Mouse (Mus musculus) intestine, embryonic 16.5 days (tissue): ENCODE measurements at regions not wholly inside any gene's neighbourhood (a gene's known extent, or its start where the extent isn't known, plus 50 kb on each side); places are given as distances from the start of the nearest gene placed in this dataset.

Experiments used
- ATAC-seq: fragments of 200-750 bp; cut with Nextera tagmentation; 2 replicates; pipeline ENCODE4 v1.8.0; 2017; ENCODE audit warnings: moderate TSS enrichment, moderate library complexity
- H3K27ac ChIP-seq: fragments of 300-500 bp; sonication (generic); 2 replicates; pipeline ENCODE4 v1.5.1; 2014; ENCODE audit warnings: mild to moderate bottlenecking, low read length
- H3K27me3 ChIP-seq: fragments of 300-500 bp; sonication (generic); replicated peaks from 2 replicates; pipeline ENCODE4 v1.6.1; 2014; ENCODE audit warnings: low read length, control low read depth, mixed read lengths; ENCODE audit not compliant: control insufficient read depth, insufficient read depth
- H3K36me3 ChIP-seq: fragments of 300-500 bp; sonication (generic); 2 replicates; pipeline ENCODE4 v1.6.1; 2014; ENCODE audit warnings: low read length, control low read depth; ENCODE audit not compliant: control insufficient read depth, insufficient read depth
- H3K4me1 ChIP-seq: fragments of 300-500 bp; sonication (generic); 2 replicates; pipeline ENCODE4 v1.6.1; 2014; ENCODE audit warnings: low read length, control low read depth, mixed read lengths; ENCODE audit not compliant: control insufficient read depth, insufficient read depth
- H3K4me2 ChIP-seq: fragments of 300-500 bp; sonication (generic); 2 replicates; pipeline ENCODE4 v1.6.1; 2014; ENCODE audit warnings: low read depth, low read length, control low read depth
- H3K4me3 ChIP-seq: fragments of 300-500 bp; sonication (generic); 2 replicates; pipeline ENCODE4 v1.5.1; 2014; ENCODE audit warnings: mild to moderate bottlenecking, low read length
- H3K9ac ChIP-seq: fragments of 300-500 bp; sonication (generic); 2 replicates; pipeline ENCODE4 v1.6.1; 2014; ENCODE audit warnings: low read depth, low read length
- H3K9me3 ChIP-seq: fragments of 300-500 bp; sonication (generic); 2 replicates; pipeline ENCODE4 v1.6.1; 2016; ENCODE audit warnings: low read length, control low read depth; ENCODE audit not compliant: control insufficient read depth
- WGBS: fragments of 180-500 bp; shearing (Covaris S2); extraction: QIAGEN DNeasy Blood & Tissue Kit; methylation state at CpG from one replicate; pipeline ENCODE4 v1.1.7; 2014; 5-methylcytosine and 5-hydroxymethylcytosine counted together

- WGBS = 50% methylated on average over 6 of the region's 6 CpGs
- Histone ChIP-seq H3K4me2 (no peak overlapping the region), H3K9ac (no peak overlapping the region), H3K9me3 (no peaks in the 10 kb centered on the region), H3K27ac (no peak overlapping the region), H3K27me3 (no peaks in the 10 kb centered on the region), H3K36me3 (no peaks in the 10 kb centered on the region), H3K4me3 (no peak overlapping the region), H3K4me1 (0 out of 2 replicates have a peak, but pooled peaks cover 3% of the 10 kb centered on the region)
- ATAC-seq = no peak
Measured at GRCm38 (mm10) chr14:62198476-62199190, 93.8 kb upstream of the Rnaseh2b start.

GRCm38 (mm10) chr14:62215071-62215470 is 77.3 kb upstream of the Rnaseh2b start:
- Histone ChIP-seq H3K4me2 (no peak overlapping the region), H3K36me3 (no peaks in the 10 kb centered on the region), H3K9me3 (no peaks in the 10 kb centered on the region), H3K4me3 (no peak overlapping the region), H3K27ac (no peak overlapping the region), H3K4me1 (no peaks in the 10 kb centered on the region), H3K9ac (no peak overlapping the region), H3K27me3 (no peaks in the 10 kb centered on the region)
- ATAC-seq = no peak
- WGBS = 44% methylated on average over 1 of the region's 1 CpGs

GRCm38 (mm10) chr14:62216995-62217394 is 75.4 kb upstream of the Rnaseh2b start:
- ATAC-seq = no peak
- Histone ChIP-seq H3K4me2 (no peak overlapping the region), H3K4me3 (no peak overlapping the region), H3K9me3 (no peaks in the 10 kb centered on the region), H3K36me3 (no peaks in the 10 kb centered on the region), H3K4me1 (no peaks in the 10 kb centered on the region), H3K27ac (no peak overlapping the region), H3K9ac (no peak overlapping the region), H3K27me3 (no peaks in the 10 kb centered on the region)
- whole genome bisulfite sequencing = 72% methylated on average over 1 of the region's 1 CpGs

GRCm38 (mm10) chr14:62217971-62218370 is 74.4 kb upstream of the Rnaseh2b start:
- Histone ChIP-seq H3K4me1 (no peaks in the 10 kb centered on the region), H3K27me3 (no peaks in the 10 kb centered on the region), H3K27ac (no peak overlapping the region), H3K4me3 (no peak overlapping the region), H3K36me3 (no peaks in the 10 kb centered on the region), H3K9ac (no peak overlapping the region), H3K9me3 (no peaks in the 10 kb centered on the region), H3K4me2 (no peak overlapping the region)
- ATAC-seq = no peak
- WGBS = 75% methylated on average over 2 of the region's 2 CpGs

GRCm38 (mm10) chr14:62218716-62219115 is 73.7 kb upstream of the Rnaseh2b start:
- ATAC-seq = no peak
- no peaks in the 10 kb centered on the region for H3K9me3 ChIP-seq
- no peak overlapping the region for H3K4me3 ChIP-seq
- no peaks in the 10 kb centered on the region for H3K27me3 ChIP-seq
- no peaks in the 10 kb centered on the region for H3K4me1 ChIP-seq
- H3K36me3 ChIP-seq = no peaks in the 10 kb centered on the region
- no peak overlapping the region for H3K9ac ChIP-seq
- WGBS = 56% methylated on average over 2 of the region's 2 CpGs
- H3K27ac ChIP-seq = no peak overlapping the region
- H3K4me2 ChIP-seq = no peak overlapping the region

GRCm38 (mm10) chr14:62220770-62221169 is 71.6 kb upstream of the Rnaseh2b start:
- H3K4me1 ChIP-seq = no peaks in the 10 kb centered on the region
- no peak for ATAC-seq
- H3K9ac ChIP-seq = no peak overlapping the region
- H3K4me2 ChIP-seq = no peak overlapping the region
- 67% methylated on average over 4 of the region's 4 CpGs for WGBS
- no peak overlapping the region for H3K4me3 ChIP-seq
- H3K9me3 ChIP-seq = no peaks in the 10 kb centered on the region
- no peak overlapping the region for H3K27ac ChIP-seq
- no peaks in the 10 kb centered on the region for H3K36me3 ChIP-seq
- no peaks in the 10 kb centered on the region for H3K27me3 ChIP-seq
